8 mouse cellular contexts compared by ENCODE assay signal in genomic region chr12:71015363-71016210, GRCm38 (mm10). TPM values are rescaled to one million over a fixed set of nuclear protein-coding genes. Genes with fewer than 3 reads are reported as not detected.
DNase-seq lines count a peak whose midpoint lies in the region; ATAC-seq lines count a peak whose summit lies in the region.

Gene Arid4a (plus strand): TSS chr12:71015990.

- DNase-seq in R1 (ENCODE audit: low read depth, low spot score) = peak; percentile 100
- DNase-seq in cerebellum, postnatal 25 days = peak; percentile 96 to 97
- DNase-seq in frontal cortex, postnatal 25 days (ENCODE audit: low spot score in 2 of 2) = peak; percentile 91 to 96
- peak; percentile 98 for DNase-seq in hindbrain, embryonic 14.5 days (ENCODE audit: low spot score)
- DNase-seq in layer of hippocampus, postnatal 36 days = peak; percentile 96 to 98
- DNase-seq in lung, postnatal 36 days = peak; percentile 100
- peak; percentile 100 for DNase-seq in retina, postnatal 1 day
- peak; percentile 91 to 96 for DNase-seq in urinary bladder, adult 18-20 months (ENCODE audit: low spot score in 2 of 2)

- no peaks in the 10 kb centered on the region for H3K27me3 ChIP-seq in hindbrain, embryonic 14.5 days (ENCODE audit: control insufficient read depth, insufficient read depth, low read length)

- H3K9me3 ChIP-seq in hindbrain, embryonic 14.5 days (ENCODE audit: control insufficient read depth, low read length) = no peaks in the 10 kb centered on the region

- H3K4me3 ChIP-seq in hindbrain, embryonic 14.5 days (replicated peaks; ENCODE audit: low read length) = peak within 1 kb of the TSS; percentile 88

- peaks cover 39% of the 10 kb centered on the region for H3K36me3 ChIP-seq in hindbrain, embryonic 14.5 days (replicated peaks; ENCODE audit: control insufficient read depth, insufficient read depth)

- WGBS in hindbrain, embryonic 14.5 days = under 1% methylated on average over 61 of the region's 61 CpGs

- peak; percentile 98 for ATAC-seq in hindbrain, embryonic 14.5 days (ENCODE audit: low FRiP score)

- H3K4me1 ChIP-seq in hindbrain, embryonic 14.5 days (replicated peaks; ENCODE audit: control insufficient read depth, insufficient read depth, low read length) = peaks cover 31% of the 10 kb centered on the region

- H3K27ac ChIP-seq in hindbrain, embryonic 14.5 days = peak within 1 kb of the TSS; percentile 96

- H3K4me2 ChIP-seq in hindbrain, embryonic 14.5 days (replicated peaks) = peak within 1 kb of the TSS; percentile 72

- H3K9ac ChIP-seq in hindbrain, embryonic 14.5 days = peak within 1 kb of the TSS; percentile 76

RNA-seq across cellular contexts. Expression of gene Arid4a, which starts in this region (rescaled TPM):
- polyA plus RNA-seq in hindbrain, embryonic 14.5 days (2014; fragmentation: Nextera tagmentation; extraction: Ambion mirVana) = 36.9 and 39.1 TPM in 2 replicates
- total RNA-seq in layer of hippocampus, postnatal 36 days (2021) = 10 to 100 TPM; 41.7 to 44.2 TPM

Comparison
In these comparisons a context has a peak if more than half of its experiments do, and no peak if none do; other contexts are left out.
1. Peak in every context shown above with its lines: DNase-seq, ATAC-seq, H3K4me3 ChIP-seq and H3K27ac ChIP-seq.